Mouse (Mus musculus) heart, embryonic 12.5 days (tissue): Measurements from ENCODE around the gene Wdr53. TPM values are rescaled to one million over a fixed set of nuclear protein-coding genes. Genes with fewer than 3 reads are reported as not detected.
"Not testable (repeated sequence)": the region's sequence is repeated elsewhere in the genome, so short reads cannot be mapped to it uniquely, and the experiment has no call there.

Source experiments
- ATAC-seq: fragments of 200-750 bp; cut with Nextera tagmentation; 2 replicates; pipeline ENCODE4 v1.8.0; 2017; ENCODE audit warnings: moderate TSS enrichment, moderate library complexity; ENCODE audit not compliant: insufficient number of reproducible peaks, low FRiP score
- H3K27ac ChIP-seq: fragments of 300-500 bp; sonication (generic); 2 replicates; pipeline ENCODE4 v1.5.1; 2016; ENCODE audit warnings: mild to moderate bottlenecking, moderate library complexity; ENCODE audit not compliant: poor library complexity, severe bottlenecking
- H3K27me3 ChIP-seq: fragments of 300-500 bp; sonication (generic); replicated peaks from 2 replicates; pipeline ENCODE4 v1.6.1; 2016; ENCODE audit warnings: mild to moderate bottlenecking, moderate library complexity
- H3K36me3 ChIP-seq: fragments of 300-500 bp; sonication (generic); 2 replicates; pipeline ENCODE4 v1.6.1; 2016; ENCODE audit warnings: mild to moderate bottlenecking, moderate library complexity
- H3K4me1 ChIP-seq: fragments of 300-500 bp; sonication (generic); replicated peaks from 2 replicates; pipeline ENCODE4 v1.6.1; 2016; ENCODE audit warnings: mild to moderate bottlenecking
- H3K4me2 ChIP-seq: fragments of 300-500 bp; sonication (generic); 2 replicates; pipeline ENCODE4 v1.6.1; 2016; ENCODE audit warnings: mild to moderate bottlenecking, moderate library complexity
- H3K4me3 ChIP-seq: fragments of 300-500 bp; sonication (generic); 2 replicates; pipeline ENCODE4 v1.5.1; 2016; ENCODE audit warnings: mild to moderate bottlenecking
- H3K9ac ChIP-seq: fragments of 300-500 bp; sonication (generic); 2 replicates; pipeline ENCODE4 v1.6.1; 2016; ENCODE audit warnings: mild to moderate bottlenecking, moderate library complexity
- H3K9me3 ChIP-seq: fragments of 300-500 bp; sonication (generic); replicated peaks from 2 replicates; pipeline ENCODE4 v1.6.1; 2016; ENCODE audit warnings: mild to moderate bottlenecking, moderate library complexity
- WGBS: fragments of 180-500 bp; shearing (Covaris S2); methylation state at CpG from one replicate; pipeline ENCODE4 v1.1.7; 2016; 5-methylcytosine and 5-hydroxymethylcytosine counted together
- polyA plus RNA-seq: library from polyadenylated mRNA; unstranded; fragments of >200 nt; fragmentation: Nextera tagmentation; extraction: Ambion mirVana; gene quantifications from 2 replicates; pipeline ENCODE4 v1.2.1, GENCODE M21; 2016

Gene Wdr53
- polyA plus RNA-seq, 1 experiment from 2014 or later = 12.5 TPM

DNA sequence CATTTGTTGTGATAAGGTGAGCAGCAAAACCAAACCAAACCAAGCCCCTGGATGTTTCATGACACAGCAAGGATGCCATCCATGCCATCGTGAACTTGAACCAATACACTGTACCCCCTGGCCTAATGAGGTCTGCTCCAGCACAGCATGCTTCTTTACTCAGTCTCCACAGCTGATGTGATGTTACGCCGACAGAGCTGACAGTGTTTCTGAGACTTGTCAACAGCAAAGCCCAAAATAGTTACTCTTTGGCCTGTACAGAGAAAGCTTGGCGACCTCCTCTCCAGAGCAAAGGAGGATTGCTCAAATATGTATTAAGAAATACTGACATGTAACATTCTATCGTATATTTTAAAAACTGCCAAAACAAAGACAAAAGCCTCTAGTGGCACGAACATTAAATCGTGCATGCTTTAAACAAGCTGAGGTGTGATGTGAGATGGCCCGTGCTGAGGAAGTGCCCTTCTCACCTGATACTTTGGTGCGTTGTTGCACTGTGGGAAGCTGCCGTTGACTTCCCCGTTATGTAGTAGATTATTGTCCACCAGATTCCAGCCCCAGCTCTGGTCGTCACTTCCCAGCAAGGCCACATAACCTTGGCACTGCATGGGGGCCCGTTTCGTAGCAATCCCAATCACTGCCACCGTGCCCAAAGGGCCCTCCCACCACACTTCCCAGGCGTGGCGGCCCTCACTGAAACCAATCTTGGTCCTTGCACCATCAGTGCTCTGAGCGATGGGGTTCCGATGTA lies 8.9 kb upstream of the Wdr53 start:
- Histone ChIP-seq H3K9ac (no peak overlapping the region), H3K4me3 (no peak overlapping the region), H3K4me1 (peaks cover 18% of the 10 kb centered on the region), H3K36me3 (peaks cover 36% of the 10 kb centered on the region), H3K27me3 (no peaks in the 10 kb centered on the region), H3K9me3 (no peaks in the 10 kb centered on the region), H3K27ac (peak overlapping the region; percentile 83), H3K4me2 (peak overlapping the region; percentile 20)
- 61% methylated on average over 19 of the region's 19 CpGs for WGBS
- no peak; the same call in 1 of the 2 replicates for ATAC-seq

- no peak overlapping the region for H3K4me2 ChIP-seq
- H3K27me3 ChIP-seq = no peaks in the 10 kb centered on the region
- 62% methylated on average over 2 of the region's 2 CpGs for WGBS
- no peak overlapping the region for H3K9ac ChIP-seq
- H3K4me3 ChIP-seq = no peak overlapping the region
- peaks cover 18% of the 10 kb centered on the region for H3K4me1 ChIP-seq
- H3K9me3 ChIP-seq = no peaks in the 10 kb centered on the region
- peaks cover 26% of the 10 kb centered on the region for H3K36me3 ChIP-seq
- peak overlapping the region; percentile 51 for H3K27ac ChIP-seq
- no peak for ATAC-seq
Observed at GRCm38 (mm10) chr16:32239428-32240312, 7.4 kb upstream of the Wdr53 start.

DNA sequence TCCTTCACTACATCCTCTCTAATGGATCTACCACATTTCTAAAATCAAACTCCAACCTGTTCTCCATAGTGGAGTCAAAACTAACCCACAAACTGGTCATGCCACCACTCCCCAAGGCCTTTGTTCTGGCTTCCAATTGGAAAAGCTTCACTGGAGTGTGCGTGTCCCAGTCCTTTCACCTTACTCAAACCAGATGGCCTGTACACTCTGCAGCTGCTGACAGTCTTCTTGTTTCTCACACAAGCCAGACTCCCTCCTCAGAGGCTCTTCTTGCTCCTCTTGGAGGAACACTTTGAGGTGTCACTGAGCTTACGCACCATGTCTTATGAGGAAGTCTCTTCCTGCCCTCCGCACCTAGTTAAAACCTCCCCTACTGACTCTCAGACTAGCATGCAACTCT lies 3.1 kb upstream of the Wdr53 start:
- Histone ChIP-seq H3K36me3 (peaks cover 8% of the 10 kb centered on the region), H3K4me2 (no peak overlapping the region), H3K4me3 (no peak overlapping the region), H3K4me1 (peaks cover 25% of the 10 kb centered on the region), H3K9me3 (no peaks in the 10 kb centered on the region), H3K27me3 (no peaks in the 10 kb centered on the region), H3K9ac (no peak overlapping the region), H3K27ac (no peak overlapping the region)
- 69% methylated on average over 3 of the region's 3 CpGs for WGBS
- ATAC-seq = no peak

GRCm38 (mm10) chr16:32246351-32246791 lies 656 bp upstream of the Wdr53 start:
- Histone ChIP-seq H3K4me1 (peaks cover 20% of the 10 kb centered on the region), H3K27ac (peak overlapping the region; percentile 94), H3K4me2 (peak overlapping the region; percentile 73), H3K9ac (peak overlapping the region; percentile 92), H3K9me3 (no peaks in the 10 kb centered on the region), H3K27me3 (no peaks in the 10 kb centered on the region), H3K36me3 (no peaks in the 10 kb centered on the region), H3K4me3 (peak overlapping the region; percentile 86)
- under 1% methylated on average over 41 of the region's 41 CpGs for WGBS
- peak; percentile 43 for ATAC-seq

DNA sequence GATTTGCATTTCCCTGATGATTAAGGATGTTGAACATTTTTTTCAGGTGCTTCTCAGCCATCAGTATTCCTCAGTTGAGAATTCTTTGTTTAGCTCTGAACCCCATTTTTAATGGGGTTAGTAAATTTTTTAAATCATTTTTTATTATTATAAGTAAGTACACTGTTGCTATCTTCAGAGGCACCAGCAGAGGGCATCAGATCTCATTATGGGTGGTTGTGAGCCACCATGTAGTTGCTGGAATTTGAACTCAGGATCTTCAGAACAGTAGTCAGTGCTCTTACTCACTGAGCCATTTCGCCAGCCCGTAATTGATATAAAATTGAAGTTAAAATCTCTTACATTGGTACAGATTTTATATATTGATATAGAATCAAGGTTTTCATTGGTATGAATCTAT lies 17.2 kb downstream of the Wdr53 start:
- H3K27ac ChIP-seq, H3K9ac ChIP-seq, H3K9me3 ChIP-seq, ATAC-seq, H3K4me2 ChIP-seq, H3K4me1 ChIP-seq, H3K36me3 ChIP-seq, H3K27me3 ChIP-seq, H3K4me3 ChIP-seq: not testable (repeated sequence)
- 78% methylated on average over 2 of the region's 2 CpGs for WGBS

- Histone ChIP-seq H3K27me3 (no peaks in the 10 kb centered on the region), H3K9ac (0 out of 2 replicates have a peak within 1 kb of the TSS, but pooled peaks have one; percentile 30), H3K4me1 (no peaks in the 10 kb centered on the region), H3K36me3 (no peaks in the 10 kb centered on the region), H3K9me3 (no peaks in the 10 kb centered on the region; the same call in 1 of the 2 replicates), H3K4me2 (no peak within 1 kb of the TSS), H3K4me3 (no peak within 1 kb of the TSS), H3K27ac (no peak within 1 kb of the TSS)
- ATAC-seq = no peak
- 74% methylated on average over 11 of the region's 11 CpGs for WGBS
Observed at GRCm38 (mm10) chr16:32271291-32271690, 24.3 kb downstream of the Wdr53 start, which contains the start of gene Smco1. Gene Smco1, plus strand, starts transcription at chr16:32271468.

GRCm38 (mm10) chr16:32273338-32273737 lies 26.3 kb downstream of the Wdr53 start:
- Histone ChIP-seq H3K27ac (no peak overlapping the region), H3K9me3 (no peaks in the 10 kb centered on the region; the same call in 1 of the 2 replicates), H3K9ac (no peak overlapping the region), H3K4me1 (peaks cover 6% of the 10 kb centered on the region), H3K4me3 (no peak overlapping the region), H3K27me3 (no peaks in the 10 kb centered on the region), H3K36me3 (no peaks in the 10 kb centered on the region), H3K4me2 (no peak overlapping the region)
- ATAC-seq = no peak
- 53% methylated on average over 9 of the region's 9 CpGs for WGBS

DNA sequence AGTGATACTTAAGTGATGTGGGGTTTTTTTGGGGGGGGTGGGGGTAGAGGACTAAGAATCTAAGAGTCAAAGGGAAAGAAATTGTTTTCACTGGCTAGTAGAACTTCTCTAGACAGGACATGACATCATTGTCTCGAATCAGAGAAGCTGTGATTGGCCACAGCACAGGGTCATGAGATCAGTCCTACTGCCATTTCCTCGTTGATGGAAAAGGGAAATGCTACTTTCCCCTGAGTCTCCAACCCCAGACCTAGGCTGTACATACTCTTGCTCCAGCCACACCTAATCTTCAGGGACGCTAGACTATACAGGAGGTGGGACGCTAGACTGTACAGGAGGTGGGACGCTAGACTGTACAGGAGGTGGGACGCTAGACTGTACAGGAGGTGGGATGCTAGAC lies 28.0 kb downstream of the Wdr53 start:
- Histone ChIP-seq H3K4me2 (no peak overlapping the region), H3K27me3 (no peaks in the 10 kb centered on the region), H3K4me3 (no peak overlapping the region), H3K9me3 (peaks cover 4% of the 10 kb centered on the region), H3K27ac (no peak overlapping the region), H3K9ac (no peak overlapping the region), H3K4me1 (peaks cover 14% of the 10 kb centered on the region), H3K36me3 (peaks cover 5% of the 10 kb centered on the region)
- ATAC-seq = no peak
- WGBS = 83% methylated on average over 6 of the region's 6 CpGs

GRCm38 (mm10) chr16:32275830-32276229 lies 28.8 kb downstream of the Wdr53 start:
- WGBS = 59% methylated on average over 1 of the region's 1 CpGs
- peaks cover 14% of the 10 kb centered on the region for H3K4me1 ChIP-seq
- H3K4me2 ChIP-seq = no peak overlapping the region
- H3K27ac ChIP-seq = no peak overlapping the region
- no peak for ATAC-seq
- H3K27me3 ChIP-seq = no peaks in the 10 kb centered on the region
- H3K9ac ChIP-seq = no peak overlapping the region
- H3K9me3 ChIP-seq = peaks cover 7% of the 10 kb centered on the region
- peaks cover 12% of the 10 kb centered on the region for H3K36me3 ChIP-seq
- H3K4me3 ChIP-seq = no peak overlapping the region

GRCm38 (mm10) chr16:32277308-32278256 lies 30.6 kb downstream of the Wdr53 start, which contains the start of gene Rnf168:
Gene Rnf168, plus strand, starts transcription at chr16:32277459.
- Histone ChIP-seq H3K27me3 (no peaks in the 10 kb centered on the region), H3K9ac (peak within 1 kb of the TSS; percentile 88), H3K4me1 (peaks cover 14% of the 10 kb centered on the region), H3K27ac (peak within 1 kb of the TSS; percentile 97), H3K4me2 (peak within 1 kb of the TSS; percentile 77), H3K9me3 (peaks cover 7% of the 10 kb centered on the region), H3K4me3 (peak within 1 kb of the TSS; percentile 84), H3K36me3 (peaks cover 18% of the 10 kb centered on the region)
- under 1% methylated on average over 75 of the region's 75 CpGs for WGBS
- ATAC-seq = peak; percentile 92
